27 mouse cellular contexts compared by ENCODE assay signal in genomic region chr2:107270050-107270449, GRCm38 (mm10). TPM values are rescaled to one million over a fixed set of nuclear protein-coding genes. Genes with fewer than 3 reads are reported as not detected.
"Had no signal": no experiment of that assay in that cellular context is flagged by ENCODE, and none has a peak within 500 bp of the region (broad histone marks: within the 10 kb centered on the region; RNA-seq: fewer than 3 reads in every experiment).

No protein-coding gene starts in this region.

- H3K36me3 ChIP-seq: heart, embryonic 13.5 days; heart, embryonic 15.5 days; hindbrain, embryonic 13.5 days; hindbrain, embryonic 15.5 days; kidney, embryonic 15.5 days; limb, embryonic 13.5 days; limb, embryonic 15.5 days had no signal

- H3K27ac ChIP-seq: gastrocnemius, adult 2 months; heart, adult 2 months; heart, embryonic 13.5 days; heart, embryonic 15.5 days; hindbrain, embryonic 13.5 days; hindbrain, embryonic 15.5 days; hindbrain, postnatal 0 days; kidney, embryonic 15.5 days; kidney, postnatal 0 days; limb, embryonic 13.5 days; limb, embryonic 15.5 days had no signal

- H3K9me3 ChIP-seq: heart, embryonic 13.5 days; heart, embryonic 15.5 days; hindbrain, embryonic 13.5 days; hindbrain, embryonic 15.5 days; kidney, embryonic 15.5 days; limb, embryonic 13.5 days; limb, embryonic 15.5 days had no signal

- H3K9ac ChIP-seq: heart, embryonic 13.5 days; heart, embryonic 15.5 days; hindbrain, embryonic 13.5 days; hindbrain, embryonic 15.5 days; kidney, embryonic 15.5 days; limb, embryonic 13.5 days; limb, embryonic 15.5 days had no signal

- ATAC-seq: hindbrain, postnatal 0 days; intestine, embryonic 16.5 days had no signal

- H3K27me3 ChIP-seq: heart, embryonic 13.5 days; heart, embryonic 15.5 days; hindbrain, embryonic 13.5 days; hindbrain, embryonic 15.5 days; kidney, embryonic 15.5 days; limb, embryonic 13.5 days; limb, embryonic 15.5 days had no signal

- DNase-seq: gastrocnemius, adult 2 months; gastrocnemius, postnatal 10 days; gastrocnemius, postnatal 25 days; heart, adult 2 months; heart, postnatal 14 days; heart, postnatal 36 days; kidney, adult 11 months; kidney, adult 2 months; kidney, adult 9 months; kidney, postnatal 14 days; kidney, postnatal 36 days; layer of hippocampus, adult 9-11 months; layer of hippocampus, postnatal 36 days; left cerebral cortex, postnatal 4 days had no signal

- H3K4me3 ChIP-seq: gastrocnemius, adult 2 months; heart, adult 2 months; heart, embryonic 13.5 days; heart, embryonic 15.5 days; hindbrain, embryonic 13.5 days; hindbrain, embryonic 15.5 days; kidney, embryonic 15.5 days; limb, embryonic 13.5 days; limb, embryonic 15.5 days had no signal

- H3K4me1 ChIP-seq: heart, embryonic 15.5 days; hindbrain, embryonic 13.5 days; hindbrain, embryonic 15.5 days; kidney, embryonic 15.5 days; limb, embryonic 13.5 days; limb, embryonic 15.5 days had no signal

- H3K4me2 ChIP-seq: heart, embryonic 11.5 days; heart, embryonic 13.5 days; heart, embryonic 15.5 days; hindbrain, embryonic 13.5 days; hindbrain, embryonic 15.5 days; kidney, embryonic 15.5 days; limb, embryonic 13.5 days; limb, embryonic 15.5 days had no signal

RNA-seq across cellular contexts. Expression of gene Kcna4, which starts 20.4 kb away (rescaled TPM):
- total RNA-seq: gastrocnemius, adult 2 months; gastrocnemius, postnatal 25 days; granulocyte monocyte progenitor cell, adult 5-6 weeks; hematopoietic stem cell, adult 5-6 weeks had no signal
- polyA plus RNA-seq: kidney, adult 2 months had no signal
